Mouse (Mus musculus): ENCODE measurements at regions not wholly inside any gene's neighbourhood (a gene's known extent, or its start where the extent isn't known, plus 50 kb on each side); places are given as distances from the start of the nearest gene placed in this dataset.
"Not testable (repeated sequence)": the region's sequence is repeated elsewhere in the genome, so short reads cannot be mapped to it uniquely, and the experiment has no call there.

GRCm38 (mm10) chr5:77809844-77810243 lies 402.0 kb upstream of the Igfbp7 start:
- DNase-seq = no peak

GRCm38 (mm10) chr5:77807726-77808125 lies 399.9 kb upstream of the Igfbp7 start:
- peak; percentile 80 for DNase-seq

- DNase-seq = no peak
Observed at GRCm38 (mm10) chr5:77806334-77807157, 398.7 kb upstream of the Igfbp7 start.

- DNase-seq = no peak
Observed at GRCm38 (mm10) chr5:77805796-77806195, 398.0 kb upstream of the Igfbp7 start.

GRCm38 (mm10) chr5:77805303-77805702 lies 397.5 kb upstream of the Igfbp7 start:
- DNase-seq = no peak

- DNase-seq = peak; percentile 13
Observed at GRCm38 (mm10) chr5:77804113-77804512, 396.3 kb upstream of the Igfbp7 start.

- peak; percentile 73 for DNase-seq
Observed at GRCm38 (mm10) chr5:77803562-77803961, 395.7 kb upstream of the Igfbp7 start.

- no peak for DNase-seq
Observed at GRCm38 (mm10) chr5:77796960-77797359, 389.1 kb upstream of the Igfbp7 start.

- DNase-seq = no peak
Observed at GRCm38 (mm10) chr5:77795766-77796165, 387.9 kb upstream of the Igfbp7 start.

- DNase-seq = no peak
Observed at GRCm38 (mm10) chr5:77783953-77784352, 376.1 kb upstream of the Igfbp7 start.

- peak; percentile 4 for DNase-seq
Observed at GRCm38 (mm10) chr5:77762426-77763042, 354.7 kb upstream of the Igfbp7 start.

GRCm38 (mm10) chr5:77762013-77762412 lies 354.2 kb upstream of the Igfbp7 start:
- no peak for DNase-seq

GRCm38 (mm10) chr5:77748933-77749332 lies 341.1 kb upstream of the Igfbp7 start:
- no peak for DNase-seq

GRCm38 (mm10) chr5:77746604-77747003 lies 338.8 kb upstream of the Igfbp7 start:
- no peak for DNase-seq

GRCm38 (mm10) chr5:77743467-77743866 lies 335.6 kb upstream of the Igfbp7 start:
- DNase-seq = no peak

- DNase-seq = not testable (repeated sequence)
Observed at GRCm38 (mm10) chr5:77730286-77730685, 322.4 kb upstream of the Igfbp7 start.

- DNase-seq = no peak
Observed at GRCm38 (mm10) chr5:77681592-77681991, 273.8 kb upstream of the Igfbp7 start.

- no peak for DNase-seq
Observed at GRCm38 (mm10) chr5:77672073-77672924, 264.5 kb upstream of the Igfbp7 start.

- DNase-seq = no peak
Observed at GRCm38 (mm10) chr5:77663096-77663495, 255.3 kb upstream of the Igfbp7 start.

- DNase-seq = no peak
Observed at GRCm38 (mm10) chr5:77659016-77659415, 251.2 kb upstream of the Igfbp7 start.

- no peak for DNase-seq
Observed at GRCm38 (mm10) chr5:77644651-77645050, 236.8 kb upstream of the Igfbp7 start.

GRCm38 (mm10) chr5:77620402-77620801 lies 212.6 kb upstream of the Igfbp7 start:
- DNase-seq = no peak

- no peak for DNase-seq
Observed at GRCm38 (mm10) chr5:77610496-77610895, 202.7 kb upstream of the Igfbp7 start.

All from embryo, embryonic 11 days (tissue).